Mouse (Mus musculus) kidney, adult 9 months (tissue): ENCODE results near the gene Lsamp.

Source experiments
- DNase-seq: peaks from one replicate; pipeline ENCODE4 v3.0.0; 2022

The Lsamp gene

DNA sequence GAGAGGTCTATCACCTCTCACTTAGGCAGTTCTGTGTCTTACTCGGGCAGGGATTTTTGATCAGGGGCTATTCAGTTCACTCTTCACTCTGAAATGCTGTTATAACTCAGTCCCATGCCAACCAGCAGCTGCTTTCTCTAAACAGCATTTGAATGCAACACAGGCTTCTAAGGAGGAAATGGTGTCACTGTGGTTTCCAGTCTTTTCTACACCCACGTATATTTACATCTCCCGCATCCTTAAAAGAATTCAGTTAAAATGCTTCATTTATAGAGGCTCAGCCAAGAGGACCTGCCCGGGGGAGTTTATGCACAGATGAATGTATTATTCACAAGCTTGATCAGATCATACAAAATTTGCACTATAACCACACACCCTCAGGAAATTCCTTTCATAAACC is 306.0 kb downstream of the Lsamp start:
- no peak for DNase-seq

- DNase-seq, result no peak
These were observed 310.2 kb downstream of the Lsamp start for GRCm38 (mm10) chr16:40294296-40294882.

DNA sequence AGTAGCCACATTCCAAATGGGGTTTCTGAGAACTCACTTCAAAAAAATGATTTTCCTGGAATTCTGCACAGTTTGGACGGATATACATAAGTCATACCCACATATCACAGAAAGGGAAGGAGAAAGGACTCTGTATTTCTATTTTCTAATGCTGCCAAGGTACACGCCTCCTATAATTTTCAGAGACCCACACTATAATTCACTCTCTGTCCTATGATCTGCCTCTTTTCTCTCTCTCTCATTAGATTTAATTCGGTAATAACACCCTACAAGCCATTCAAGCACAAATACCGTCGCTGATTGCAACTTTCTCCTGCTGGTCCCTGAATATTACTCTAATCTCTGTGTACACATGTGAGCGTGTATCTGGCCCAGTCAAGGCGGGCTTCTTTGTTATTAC is 311.1 kb downstream of the Lsamp start:
- DNase-seq, result no peak

DNA sequence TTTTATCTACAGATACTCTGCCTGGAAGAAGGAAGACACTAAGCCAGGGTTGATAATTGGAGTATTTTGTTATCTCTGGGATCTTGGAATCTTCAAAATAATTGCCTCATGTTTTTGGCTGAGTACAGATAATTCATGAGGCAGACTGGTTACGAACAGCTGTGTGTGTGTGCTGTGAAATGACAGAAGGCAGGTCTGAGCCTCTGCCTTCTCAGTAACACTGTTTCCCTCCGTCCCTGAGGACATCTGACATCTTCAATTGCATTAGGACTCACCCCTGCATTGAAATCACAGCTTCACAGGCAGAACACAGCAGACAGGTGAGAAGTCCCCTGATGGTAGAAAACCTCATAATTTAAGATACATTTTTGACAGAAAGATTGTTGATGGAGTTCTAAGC is 323.5 kb downstream of the Lsamp start:
- no peak for DNase-seq

DNA sequence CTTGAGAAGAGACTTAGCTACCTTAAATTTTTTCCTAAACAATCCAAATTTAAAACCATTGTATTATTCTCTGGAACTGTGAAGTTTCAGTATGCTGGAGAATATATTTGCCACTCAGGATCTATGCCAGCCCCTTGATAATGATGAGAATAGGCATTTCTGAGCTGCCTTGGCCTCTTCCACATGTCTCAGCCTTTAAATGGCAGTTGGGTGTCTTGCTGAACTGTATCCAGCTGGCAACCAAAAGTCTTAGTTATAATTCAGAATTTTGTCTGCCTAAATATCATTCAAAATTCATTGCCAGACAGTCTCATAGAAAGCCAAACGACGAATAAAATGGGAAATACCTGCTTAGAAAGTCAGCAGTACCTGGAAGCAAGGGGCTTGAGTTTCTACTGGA is 332.0 kb downstream of the Lsamp start:
- DNase-seq, result no peak

DNA sequence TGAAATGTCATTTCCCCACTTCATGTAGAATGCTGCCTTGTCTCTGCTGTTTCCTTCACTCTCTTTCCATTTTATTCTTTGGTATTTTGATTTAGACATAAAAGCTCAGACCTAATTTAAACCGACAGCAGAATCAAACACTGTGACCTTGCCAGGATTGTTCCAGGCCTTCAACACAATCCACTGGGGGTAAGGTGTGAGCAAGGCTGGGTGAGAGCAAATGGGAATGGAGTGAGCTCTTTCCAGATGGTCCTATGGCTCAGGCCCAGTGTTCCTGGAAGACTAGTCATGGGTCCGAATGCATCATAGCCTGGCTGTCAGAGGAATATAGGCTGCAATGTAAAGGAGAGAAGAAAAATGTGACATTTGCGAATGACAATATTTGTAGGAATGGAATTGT is 340.6 kb downstream of the Lsamp start:
- DNase-seq, result no peak

DNA sequence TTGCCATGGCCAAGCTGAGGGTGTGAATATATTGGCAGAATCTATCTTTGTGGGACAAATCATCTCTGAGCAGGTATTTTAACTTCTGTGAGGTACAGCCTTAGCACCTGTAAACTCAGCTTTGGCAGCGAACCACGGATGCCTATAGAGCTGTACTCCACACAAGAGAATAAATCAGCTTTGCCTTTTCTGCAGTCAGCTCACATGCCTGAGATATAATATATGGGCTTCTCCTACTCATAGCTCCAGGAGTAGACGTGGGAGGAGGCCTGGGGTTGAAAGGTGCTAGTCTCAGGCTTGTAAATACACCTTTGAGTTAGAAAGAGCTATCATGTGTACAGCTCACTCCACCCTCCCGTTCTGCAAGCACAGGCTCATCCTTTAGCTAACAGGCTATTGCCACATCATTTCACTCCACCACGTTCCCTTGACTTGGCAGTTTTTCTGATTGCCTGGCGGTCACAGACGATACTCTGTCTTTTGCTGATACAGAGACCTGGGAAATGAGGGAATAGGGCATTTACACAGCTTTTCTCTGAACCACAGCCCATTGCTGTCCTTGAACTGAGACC is 344.2 kb downstream of the Lsamp start:
- DNase-seq, result no peak

GRCm38 (mm10) chr16:40369677-40370076 is 385.5 kb downstream of the Lsamp start:
- DNase-seq, result no peak

GRCm38 (mm10) chr16:40371291-40371690 is 387.1 kb downstream of the Lsamp start:
- DNase-seq, result no peak

DNA sequence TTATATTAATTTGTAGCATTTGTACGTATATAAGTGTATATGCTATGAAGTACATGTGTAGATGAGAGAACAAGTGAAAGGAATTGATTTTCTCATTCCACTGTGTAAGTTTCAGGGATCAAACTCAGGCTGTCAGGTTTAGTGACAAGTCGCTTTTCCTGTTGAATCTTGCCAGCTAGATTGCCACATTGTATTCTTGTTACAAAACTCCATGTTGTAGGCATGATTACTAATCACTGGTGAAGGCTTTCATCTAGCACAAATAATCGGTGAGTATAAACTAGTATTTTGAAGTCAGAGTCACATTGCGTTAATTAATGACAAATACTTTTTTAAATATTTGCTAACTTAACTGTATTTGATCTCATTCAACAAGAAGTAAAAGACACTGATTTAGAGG is 391.2 kb downstream of the Lsamp start:
- DNase-seq, result no peak

DNA sequence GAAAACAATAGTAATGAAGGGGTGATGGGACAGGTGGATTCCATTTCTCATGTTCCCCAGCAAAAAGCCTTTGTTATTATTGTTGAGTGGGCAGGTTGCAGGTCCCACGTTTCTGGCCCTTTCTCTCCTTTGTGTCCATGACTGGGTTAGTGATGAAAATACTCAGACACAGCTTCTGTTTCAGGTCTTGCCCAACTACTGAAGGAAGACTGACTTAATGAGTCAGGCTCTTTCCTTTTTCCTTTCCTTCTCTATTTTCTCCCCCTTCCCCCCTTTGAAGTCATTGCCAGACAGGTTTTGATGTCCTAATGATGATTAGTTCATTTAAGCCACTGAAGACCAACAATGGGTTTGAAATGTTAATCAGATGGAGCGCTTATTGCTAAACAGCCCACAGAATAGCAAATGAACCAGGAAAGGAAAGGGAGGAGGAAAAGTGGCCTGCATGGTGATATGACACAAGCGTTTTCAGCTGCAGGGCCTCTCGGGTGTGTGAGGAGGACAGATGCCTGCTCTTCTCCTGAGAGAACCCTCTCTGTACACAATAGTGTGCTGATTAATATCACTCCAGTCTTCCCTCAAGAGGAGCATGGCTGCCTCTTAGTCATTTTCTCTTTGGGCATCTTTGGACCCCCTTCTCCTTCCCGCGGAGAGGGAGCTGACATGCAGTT is 393.1 kb downstream of the Lsamp start:
- no peak for DNase-seq

DNA sequence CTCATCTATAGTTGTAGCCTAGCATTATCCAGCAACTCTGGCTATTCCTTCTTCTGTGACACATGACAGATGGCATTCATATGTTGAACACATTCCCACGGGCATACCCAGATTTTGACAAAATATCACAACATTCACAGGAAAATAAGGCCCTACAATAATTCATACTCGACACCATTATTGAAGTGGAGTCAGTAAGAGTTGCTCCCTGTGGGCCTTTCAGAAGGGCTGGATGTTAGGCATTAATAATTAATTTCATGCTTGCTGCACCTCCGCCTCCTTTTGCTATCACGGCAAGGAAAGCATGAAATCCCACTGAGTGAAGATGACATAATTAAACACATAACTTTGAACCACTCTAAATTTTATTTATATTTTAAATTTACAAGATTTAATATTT is 407.9 kb downstream of the Lsamp start:
- DNase-seq, result no peak

- DNase-seq, result no peak
These were observed 415.4 kb downstream of the Lsamp start for GRCm38 (mm10) chr16:40399531-40399930.

- no peak for DNase-seq
These were observed 450.1 kb downstream of the Lsamp start for GRCm38 (mm10) chr16:40434280-40434679.

GRCm38 (mm10) chr16:40436415-40436814 is 452.3 kb downstream of the Lsamp start:
- no peak for DNase-seq

DNA sequence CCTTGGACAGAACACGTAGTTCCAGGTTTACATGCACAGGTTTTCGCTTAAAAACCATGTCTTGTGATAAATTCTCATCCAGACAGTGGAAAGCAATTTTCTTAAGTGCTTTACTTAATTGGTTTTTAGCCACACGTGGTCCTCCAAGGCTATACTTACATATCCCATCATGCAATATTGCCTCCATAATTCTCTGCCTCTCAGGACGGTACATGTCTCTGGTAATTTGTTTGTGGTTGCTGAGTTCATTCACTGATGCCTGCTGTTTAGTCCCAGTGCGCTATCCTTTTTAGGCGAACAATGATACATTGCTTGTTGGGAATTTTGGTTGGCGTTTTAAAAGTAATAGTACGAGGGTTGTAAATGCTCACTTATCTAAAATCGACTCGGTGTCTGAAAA is 453.7 kb downstream of the Lsamp start:
- DNase-seq, result no peak

DNA sequence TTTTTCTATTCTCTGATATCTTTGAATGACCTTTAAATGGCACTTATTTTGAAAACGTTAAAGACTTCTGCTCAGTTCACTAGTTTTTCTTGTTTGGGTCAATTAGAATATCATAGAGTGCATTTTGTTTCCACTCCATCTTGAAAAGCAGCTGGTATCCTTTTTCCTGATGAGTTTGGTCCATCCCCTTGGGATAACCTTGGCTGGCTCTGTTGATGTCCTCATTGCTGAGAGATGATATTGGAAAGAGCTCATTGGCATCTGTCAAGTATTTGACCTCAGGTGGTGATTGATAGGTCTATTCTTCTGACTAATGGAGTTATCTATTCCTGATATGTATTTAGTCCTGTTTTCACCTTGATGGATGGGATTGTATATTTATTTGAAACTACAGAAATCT is 454.7 kb downstream of the Lsamp start:
- DNase-seq, result no peak

DNA sequence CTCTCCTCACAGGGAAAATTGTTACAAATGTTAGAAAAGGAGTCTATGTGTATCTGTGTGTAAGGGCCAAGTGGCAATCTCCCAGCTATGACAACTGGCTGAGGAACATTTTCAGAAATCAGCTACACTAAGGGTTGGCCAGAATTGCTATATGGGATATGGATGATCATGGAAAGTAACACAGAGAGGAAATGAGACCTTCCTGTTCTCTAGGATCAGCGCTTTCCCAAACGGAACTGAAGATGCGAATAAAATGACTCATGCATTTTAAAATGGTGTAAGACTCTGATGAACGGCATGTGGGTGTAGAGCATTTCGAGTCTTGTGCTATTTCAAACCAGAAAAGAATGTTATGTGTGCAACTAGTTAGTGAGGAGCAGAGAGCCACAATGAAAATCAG is 462.4 kb downstream of the Lsamp start:
- DNase-seq, result no peak

DNA sequence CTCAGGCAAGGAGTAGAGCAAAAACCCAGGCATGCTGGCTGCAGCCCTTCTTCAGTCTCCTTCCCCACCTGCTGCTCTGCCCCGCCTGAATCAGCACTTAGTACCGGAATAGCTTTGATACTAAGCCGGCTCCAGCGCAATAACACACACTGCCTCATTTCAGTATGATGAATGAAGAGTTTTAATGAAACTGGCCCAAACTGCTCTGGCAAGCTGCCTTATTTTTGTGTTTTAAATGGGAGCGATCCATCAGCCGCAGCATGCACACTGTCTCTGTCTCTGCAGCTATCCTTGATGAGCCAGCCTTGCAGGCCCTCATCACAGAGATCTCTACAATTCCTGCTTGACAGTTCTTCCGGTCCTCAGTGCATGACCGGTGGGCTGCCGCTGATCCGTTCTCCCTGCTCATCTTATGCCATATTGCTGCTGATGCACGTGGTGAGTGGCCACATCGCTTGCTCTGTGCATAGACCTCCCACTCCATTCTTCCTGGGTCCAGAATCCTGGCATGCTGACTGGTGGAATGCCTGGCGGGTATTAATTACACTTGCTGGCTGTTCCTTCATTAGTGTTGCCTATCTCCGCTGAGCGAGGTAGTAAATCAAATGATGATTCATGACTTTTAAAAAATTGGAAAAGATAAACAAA is 479.4 kb downstream of the Lsamp start:
- DNase-seq, result no peak

DNA sequence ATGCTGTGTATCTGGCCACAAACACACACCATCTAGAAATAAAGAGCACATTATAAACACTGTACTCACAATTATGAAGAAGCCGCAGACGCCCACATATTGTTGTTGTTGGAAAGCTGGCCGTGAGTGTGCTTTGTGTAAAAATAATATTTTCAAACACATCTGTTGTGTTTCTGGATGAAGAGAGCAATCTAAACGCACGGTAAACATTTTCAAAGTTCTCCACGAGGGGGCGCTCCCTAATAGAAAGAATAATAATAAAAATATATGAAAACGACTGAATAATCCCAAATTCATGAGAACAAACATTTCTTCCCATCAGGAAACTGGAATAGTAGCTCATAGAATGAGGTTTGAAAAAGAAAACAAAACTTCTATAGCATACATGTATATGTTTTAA is 482.4 kb downstream of the Lsamp start:
- peak; percentile 23 for DNase-seq

GRCm38 (mm10) chr16:40470946-40471345 is 486.8 kb downstream of the Lsamp start:
- no peak for DNase-seq

DNA sequence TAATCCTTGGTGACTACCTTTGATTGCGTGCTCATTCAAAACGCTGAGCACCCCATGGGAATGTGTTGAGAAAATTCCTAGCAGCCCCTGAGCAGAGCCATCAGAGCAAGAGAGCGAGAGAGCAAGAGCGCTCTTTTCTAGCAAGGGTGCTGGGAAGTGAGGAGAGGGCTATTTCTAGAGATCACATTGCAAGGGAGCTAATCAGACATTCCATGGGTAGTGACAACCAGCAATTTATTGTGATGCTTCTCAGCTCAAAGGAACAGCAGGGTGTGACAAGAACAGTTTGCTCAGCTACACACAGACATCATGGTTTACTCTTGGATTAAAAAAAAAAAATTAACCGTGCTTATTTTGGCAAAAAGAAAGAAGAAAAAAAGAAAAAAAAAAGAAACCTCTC is 487.8 kb downstream of the Lsamp start:
- DNase-seq, result no peak

GRCm38 (mm10) chr16:40491606-40492005 is 507.4 kb downstream of the Lsamp start:
- DNase-seq, result no peak

DNA sequence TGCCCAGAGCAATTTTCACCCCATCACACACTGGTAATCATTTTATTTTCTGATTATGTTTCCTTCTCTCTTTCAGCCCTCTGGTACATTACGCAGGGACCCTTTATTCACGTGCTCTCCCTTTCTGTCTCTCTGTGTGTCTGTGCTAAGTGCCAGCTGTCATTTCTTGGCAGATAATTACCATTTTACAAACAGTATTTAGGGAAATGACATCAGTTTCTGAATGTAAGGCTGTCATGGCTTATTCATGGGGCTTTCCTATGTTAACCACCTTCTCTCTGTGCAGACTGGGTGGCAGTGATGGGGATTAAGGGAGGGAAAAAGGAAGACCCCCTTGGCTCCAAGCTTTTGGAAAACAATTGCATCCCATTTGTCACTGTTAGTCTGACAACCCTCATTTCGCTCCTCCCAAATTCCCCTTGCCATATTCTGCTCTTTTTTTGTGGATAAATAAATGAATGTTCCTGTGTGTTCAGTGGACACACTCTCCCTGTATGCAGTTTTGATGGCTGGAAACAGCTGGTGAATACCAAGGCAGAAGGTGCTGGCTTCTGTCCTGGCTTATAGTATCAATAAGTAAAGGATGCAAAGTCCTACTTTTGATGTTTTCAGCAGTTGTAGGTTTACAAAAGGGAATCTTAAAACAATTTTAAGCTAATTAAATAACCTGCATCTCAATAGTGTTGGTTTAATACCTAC is 520.2 kb downstream of the Lsamp start:
- no peak for DNase-seq
